Mouse (Mus musculus) cerebellum, adult 9-10 months (tissue): ENCODE data around the gene Ints1.
"Not testable (repeated sequence)": the region's sequence is repeated elsewhere in the genome, so short reads cannot be mapped to it uniquely, and the experiment has no call there.

ENCODE experiments used
- DNase-seq: peaks from one replicate; pipeline ENCODE4 v3.0.0; 2022

The Ints1 gene

DNA sequence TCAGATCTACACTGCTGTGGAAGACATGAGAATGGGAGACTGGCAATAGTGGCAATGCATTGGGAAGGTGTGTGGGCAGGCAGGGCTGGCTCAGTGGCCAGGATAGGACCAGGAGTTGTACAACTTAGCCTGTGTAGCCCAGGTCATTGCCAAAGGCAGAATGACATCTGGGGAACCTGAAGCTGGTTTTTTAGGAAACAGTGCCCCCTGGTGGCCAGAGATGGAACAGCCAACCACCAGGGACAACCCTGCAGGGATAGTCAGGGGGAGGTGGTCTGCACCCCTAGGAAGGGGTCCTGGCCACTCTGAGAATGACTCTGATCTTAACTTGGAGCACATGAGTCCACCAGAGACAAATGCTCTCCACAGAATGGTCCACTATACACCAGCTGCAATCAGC, 24.9 kb downstream of the Ints1 start:
- peak; percentile 67 for DNase-seq

DNA sequence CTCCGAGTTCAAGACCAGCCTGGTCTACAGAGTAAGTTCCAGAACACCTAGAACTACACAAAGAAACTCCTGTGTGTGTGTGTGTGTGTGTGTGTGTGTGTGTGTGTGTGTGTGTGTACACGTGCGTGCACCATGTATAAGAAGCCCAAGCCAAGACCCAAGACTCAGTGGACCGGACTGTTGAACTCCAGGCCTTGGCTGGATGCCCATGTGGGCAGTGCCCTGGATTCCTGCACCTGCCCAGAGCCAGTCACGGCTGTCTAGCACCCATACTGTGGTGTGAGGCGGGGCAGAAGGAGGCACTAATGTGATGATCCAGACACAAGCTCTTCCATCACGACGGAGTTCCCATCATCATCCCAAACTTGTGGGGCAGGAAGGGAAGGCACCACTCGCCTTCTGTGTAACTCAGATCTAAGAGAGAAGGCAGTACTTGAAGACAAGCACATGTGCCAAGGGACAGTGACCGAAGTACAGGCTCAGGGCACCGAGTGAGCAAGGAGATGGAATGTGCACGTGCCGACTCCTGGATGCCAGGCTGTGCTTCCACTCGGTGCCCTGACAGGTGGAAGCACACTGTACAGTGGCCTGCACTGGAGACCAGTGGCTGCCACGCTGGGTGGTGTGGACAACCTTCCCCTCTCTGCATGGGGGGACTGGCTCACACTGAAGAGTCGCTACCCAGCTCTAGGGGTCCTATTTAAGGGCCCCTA, 25.9 kb downstream of the Ints1 start:
- DNase-seq = no peak

DNA sequence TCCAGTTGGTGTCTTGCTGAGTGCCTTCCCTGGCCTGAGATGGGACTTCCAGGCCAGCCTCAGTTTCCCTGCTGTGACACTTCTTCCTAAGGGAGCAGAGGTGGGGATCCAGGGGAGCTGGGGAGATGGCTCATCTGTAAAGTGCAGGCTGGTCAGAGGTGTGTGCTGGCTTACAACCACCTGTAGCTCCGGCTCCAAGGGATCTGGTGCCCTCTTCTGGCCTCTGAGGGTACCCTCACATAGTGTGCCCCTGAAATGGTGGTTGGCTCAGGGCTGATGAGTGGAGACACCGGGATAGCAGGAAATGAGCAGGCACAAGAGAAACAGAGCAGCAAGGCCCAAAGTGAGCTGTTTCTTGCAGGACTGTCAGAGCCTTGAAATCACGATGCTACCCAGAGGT, 29.7 kb downstream of the Ints1 start:
- DNase-seq = peak; percentile 54

DNA sequence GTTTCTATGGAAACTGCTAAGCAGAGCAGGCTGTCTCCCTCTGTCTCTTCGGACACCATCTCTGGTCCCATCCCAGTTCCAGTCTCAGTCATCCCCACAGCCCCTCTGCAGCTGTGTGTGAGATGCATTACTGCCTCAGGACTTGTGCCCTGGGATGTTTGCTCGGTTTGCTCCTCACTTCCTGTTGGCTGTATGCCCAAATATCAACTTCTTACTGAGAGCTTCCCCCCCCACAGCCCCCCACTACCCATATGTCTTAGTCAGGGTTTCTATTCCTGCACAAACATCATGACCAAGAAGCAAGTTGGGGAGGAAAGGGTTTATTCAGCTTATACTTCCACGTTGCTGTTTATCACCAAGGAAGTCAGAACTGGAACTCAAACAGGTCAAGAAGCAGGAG, 32.8 kb downstream of the Ints1 start:
- not testable (repeated sequence) for DNase-seq

DNA sequence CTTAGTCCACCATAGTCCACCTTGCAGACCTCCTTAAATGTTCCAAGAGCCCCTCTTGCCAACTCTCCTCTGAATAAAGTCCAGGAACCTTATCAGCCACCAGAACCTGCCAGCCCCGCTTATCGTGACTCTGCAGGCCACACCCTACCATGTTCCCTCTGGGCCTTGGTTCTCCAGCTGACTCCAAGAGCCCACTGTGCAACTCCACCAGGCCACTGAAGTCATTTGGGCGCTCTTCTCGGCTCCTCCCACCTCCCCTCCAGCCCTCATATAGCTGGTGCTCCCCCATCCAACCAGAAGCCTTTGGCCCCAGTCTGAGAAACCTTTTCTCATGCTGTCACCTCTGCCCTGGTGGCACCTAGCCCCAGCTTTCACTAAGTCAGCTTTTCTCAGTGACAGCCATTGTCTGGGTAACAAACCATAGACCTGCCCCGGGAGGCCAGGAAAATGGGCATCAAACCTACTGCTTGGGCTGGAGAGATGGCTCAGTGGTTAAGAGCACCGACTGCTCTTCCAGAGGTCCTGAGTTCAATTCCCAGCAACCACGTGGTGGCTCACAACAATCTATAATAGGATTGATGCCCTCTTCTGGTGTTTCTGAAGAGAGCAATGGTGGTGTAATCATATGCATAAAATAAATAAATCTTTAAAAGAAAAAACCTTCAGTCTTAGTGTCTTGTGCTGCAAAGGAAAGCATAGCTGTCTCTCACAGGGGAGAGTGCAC, 36.7 kb downstream of the Ints1 start:
- DNase-seq = no peak

DNA sequence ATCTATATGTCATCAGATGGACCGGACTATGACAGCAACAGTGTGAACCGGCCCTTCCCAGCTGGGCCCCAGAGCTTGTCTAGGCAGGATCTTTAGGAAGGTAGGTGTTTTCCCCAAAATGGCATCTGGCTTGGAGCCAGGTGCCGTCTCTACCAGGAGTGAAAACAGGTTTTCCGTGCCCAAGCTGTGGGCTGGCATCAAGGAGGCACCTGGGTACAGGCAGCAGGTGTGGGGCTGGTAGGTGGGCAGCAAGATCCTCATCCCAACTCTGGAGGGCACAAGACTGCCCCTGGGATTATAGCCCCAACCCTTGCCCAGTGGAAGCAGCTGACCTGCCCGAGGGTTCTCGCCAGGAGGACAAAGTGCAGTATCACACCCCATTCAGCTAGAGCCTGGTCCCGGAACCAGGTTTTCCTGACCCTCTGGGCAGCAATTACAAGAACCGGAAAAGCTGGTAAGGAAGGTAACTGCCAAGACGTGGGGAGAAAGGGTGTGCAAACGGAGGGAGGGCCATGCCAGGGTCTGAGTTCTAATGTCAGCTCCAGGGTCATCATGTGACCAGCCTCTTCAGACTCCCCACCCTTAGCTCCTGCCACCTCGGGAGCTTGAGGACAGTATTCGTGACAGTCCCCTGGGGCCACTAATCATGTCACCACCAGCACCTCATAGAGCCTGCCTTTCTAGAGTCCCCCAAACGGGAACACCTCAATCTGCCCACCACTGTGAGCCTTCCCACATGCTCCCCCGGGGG, 37.5 kb downstream of the Ints1 start:
- DNase-seq = no peak

DNA sequence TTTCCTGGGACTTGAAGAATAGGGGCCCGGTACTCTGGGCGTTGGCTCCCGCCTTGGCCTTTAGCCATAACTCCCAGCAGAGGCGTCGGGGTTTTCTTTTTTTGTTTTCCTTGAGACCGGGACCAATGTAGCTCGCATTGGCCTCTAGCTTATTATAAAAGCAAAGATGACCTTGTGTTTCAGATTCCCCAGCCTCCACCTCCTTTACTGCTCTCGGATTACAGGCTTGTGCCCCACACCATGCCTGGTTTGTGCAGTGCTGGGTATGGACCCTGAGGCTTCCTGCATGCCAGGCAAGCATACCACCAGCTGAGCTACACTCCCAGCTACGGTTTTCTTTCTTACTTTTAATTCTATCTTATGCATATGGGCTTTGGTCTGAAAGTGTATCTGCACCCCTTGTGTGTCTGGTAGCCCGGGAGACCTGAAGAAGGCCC, 39.0 kb downstream of the Ints1 start:
- DNase-seq = no peak

DNA sequence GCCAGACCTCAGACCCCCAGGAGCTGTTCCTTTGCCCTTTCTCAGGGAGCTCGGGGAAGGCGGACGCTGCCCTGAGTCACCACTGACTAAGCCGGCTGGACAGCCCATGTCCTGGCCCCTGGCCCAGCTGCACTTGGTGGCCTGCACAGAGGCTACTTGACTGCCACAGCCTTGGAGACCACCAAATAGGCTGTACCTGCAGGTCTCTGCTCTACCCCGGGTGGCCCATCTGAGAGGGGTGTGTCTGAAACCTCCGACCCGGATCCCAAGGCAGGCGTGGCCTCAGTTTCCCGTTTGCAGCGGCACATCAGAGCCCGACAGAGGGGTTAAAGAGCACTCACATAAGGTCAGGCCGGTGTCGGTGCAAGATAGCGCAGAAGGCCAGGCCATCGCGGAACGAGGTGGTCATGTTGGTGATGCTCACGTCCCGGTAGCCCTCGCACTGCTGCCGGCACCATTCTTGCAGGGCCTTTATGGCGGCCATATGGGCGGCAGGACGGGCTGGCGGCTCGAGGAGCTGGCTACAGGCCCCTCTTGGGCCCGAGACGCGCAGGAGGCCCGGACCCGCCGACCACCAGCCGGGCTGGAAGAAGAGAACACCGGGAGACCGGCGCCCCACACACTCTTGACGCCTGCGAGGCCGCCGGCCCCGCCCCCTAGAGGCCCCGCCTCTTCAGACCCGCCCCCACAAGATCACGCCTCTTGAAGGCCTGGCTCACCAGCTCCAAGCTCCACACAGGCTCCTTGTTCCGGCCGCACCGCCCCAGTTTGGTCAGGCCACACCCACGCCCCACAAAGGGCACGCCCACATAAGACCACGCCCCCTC, 39.6 kb downstream of the Ints1 start, which contains the start of gene Micall2:
Micall2 (minus strand) TSS at position 660 of the 827 bp plus-strand sequence.
- DNase-seq = peak; percentile 82

DNA sequence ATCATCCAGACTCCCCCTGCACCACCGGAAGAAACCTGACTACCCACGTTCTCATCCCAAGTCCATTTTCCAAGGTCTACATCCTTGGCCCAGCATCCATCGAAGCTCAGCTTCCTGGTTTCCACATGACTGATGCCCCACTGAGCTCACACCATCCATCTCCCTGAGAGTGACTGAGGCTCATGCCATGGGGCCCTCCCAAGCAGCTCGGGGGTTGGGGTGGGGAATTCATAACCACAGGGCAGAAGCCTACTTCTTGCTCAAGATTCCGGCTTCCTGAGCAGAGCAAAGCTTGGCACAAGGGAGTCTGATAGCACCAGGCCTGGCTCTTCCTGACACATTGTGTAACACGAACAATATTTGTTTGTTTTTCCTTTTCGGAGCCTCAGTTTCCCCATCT, 40.7 kb downstream of the Ints1 start:
- no peak for DNase-seq

DNA sequence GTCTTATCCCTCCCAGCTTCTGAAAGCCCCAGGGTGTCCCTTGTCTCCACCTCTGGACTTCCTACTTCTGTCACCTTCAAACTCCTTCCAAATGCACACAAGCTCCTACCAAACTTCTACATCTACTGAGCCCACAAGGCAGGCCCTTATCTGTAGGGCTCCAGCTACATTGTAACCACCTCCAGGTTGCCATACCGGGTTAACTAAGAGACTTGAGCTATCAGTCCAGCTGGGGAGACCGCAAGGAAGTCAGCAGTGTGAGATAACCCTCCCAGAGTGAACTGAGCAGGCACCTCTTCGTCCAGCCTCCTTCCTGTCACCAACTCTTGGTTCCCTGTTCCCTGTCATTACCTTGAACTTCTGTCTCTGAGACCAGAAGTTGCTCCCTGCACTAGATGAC, 41.5 kb downstream of the Ints1 start:
- DNase-seq = no peak

DNA sequence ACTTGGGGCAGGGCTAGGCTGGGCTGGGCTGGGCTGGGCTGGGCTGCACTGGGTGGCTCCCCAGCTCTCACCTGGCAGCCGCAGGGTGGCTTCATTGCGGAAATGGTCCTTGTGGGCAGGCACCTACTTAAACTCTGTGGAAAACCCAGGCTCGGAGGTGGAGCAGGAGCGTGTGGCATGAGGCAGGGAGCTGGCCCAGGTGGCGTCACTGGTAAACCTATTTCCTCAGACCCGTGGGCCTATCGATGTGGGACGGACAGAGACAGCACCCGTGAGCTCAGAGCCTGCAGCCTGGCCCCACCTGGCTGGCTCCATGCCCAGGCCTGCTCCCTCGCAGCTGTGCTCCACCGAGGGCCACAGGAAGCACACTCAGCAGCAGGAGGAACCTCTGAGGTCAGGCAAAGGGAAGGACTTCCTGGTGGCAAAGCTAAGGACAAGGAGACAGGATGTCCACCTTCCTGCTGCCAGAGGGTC, 42.8 kb downstream of the Ints1 start:
- DNase-seq = no peak

DNA sequence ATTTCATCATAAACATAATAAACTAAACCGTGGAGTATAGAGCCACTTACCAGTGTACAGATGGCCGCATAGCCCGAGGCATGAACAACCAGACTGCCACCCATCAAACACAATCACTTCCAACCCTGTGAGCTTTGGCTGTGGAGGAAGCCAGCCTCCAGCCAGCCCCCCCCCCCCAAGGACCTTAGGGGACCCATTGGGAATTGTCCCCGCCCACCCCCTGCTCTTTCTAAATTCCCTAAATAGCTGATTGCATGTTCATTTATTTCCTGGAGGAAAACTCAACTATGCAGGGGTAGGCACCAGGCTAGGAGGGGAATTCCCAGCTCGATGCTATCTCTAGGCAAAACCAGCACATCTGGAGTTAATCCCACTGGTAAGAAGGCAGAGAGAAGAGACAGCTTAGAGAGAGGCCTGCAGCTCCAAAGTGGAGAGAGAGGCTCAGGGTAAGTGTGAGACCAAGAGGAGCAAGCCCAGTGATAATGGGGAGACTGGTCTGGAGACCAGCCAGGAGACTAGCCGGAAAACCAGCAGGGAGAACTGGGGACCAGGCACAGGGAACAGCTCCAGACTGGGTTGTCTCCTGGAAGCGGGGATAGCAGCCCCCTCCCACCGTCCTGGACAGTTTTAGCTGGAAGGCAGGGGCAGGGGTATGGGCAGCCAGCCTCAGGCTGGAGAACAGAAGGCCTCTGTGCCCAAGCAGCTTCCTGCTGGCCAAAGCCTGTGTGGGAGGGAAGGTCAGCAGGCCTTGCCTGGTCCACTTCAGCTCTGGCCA, 44.6 kb downstream of the Ints1 start:
- no peak for DNase-seq

DNA sequence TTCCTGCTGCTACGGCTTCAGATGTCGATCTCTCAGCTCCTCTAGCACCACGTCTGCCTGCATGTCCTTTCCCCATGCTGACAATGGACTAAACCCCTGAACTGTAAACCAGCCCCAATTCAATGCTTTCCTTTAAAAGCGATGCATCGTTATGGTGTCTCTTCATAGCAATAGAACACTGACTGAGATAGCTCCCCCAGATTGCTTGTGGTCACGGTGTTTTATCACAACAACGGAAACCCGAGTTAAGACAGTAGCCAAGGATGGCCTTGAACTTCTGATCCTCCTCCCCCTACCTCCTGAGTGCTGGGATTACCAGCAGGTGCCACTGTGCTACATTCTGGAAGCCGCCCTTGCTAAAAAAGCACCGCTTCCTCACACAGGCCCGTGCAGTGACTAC, 48.2 kb downstream of the Ints1 start:
- no peak for DNase-seq

DNA sequence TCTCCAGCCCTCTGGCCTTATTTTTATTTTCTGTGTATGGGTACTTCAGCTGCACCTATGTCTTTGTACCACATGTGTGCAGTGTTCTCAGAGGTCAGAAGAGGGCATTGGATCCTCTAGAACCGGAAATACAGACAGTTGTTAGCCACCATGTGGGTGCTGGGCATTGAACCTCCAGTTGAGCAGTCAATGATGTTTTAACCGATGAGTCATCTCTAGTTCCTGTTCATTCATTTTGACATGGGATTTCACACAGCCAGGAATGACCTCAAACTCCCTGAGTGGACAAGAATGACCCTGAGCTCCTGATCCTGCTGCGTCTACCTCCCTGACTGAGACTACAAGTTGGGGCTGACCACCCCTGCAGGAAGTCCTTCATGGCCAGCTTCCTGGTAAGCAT, 49.3 kb downstream of the Ints1 start:
- DNase-seq = no peak

DNA sequence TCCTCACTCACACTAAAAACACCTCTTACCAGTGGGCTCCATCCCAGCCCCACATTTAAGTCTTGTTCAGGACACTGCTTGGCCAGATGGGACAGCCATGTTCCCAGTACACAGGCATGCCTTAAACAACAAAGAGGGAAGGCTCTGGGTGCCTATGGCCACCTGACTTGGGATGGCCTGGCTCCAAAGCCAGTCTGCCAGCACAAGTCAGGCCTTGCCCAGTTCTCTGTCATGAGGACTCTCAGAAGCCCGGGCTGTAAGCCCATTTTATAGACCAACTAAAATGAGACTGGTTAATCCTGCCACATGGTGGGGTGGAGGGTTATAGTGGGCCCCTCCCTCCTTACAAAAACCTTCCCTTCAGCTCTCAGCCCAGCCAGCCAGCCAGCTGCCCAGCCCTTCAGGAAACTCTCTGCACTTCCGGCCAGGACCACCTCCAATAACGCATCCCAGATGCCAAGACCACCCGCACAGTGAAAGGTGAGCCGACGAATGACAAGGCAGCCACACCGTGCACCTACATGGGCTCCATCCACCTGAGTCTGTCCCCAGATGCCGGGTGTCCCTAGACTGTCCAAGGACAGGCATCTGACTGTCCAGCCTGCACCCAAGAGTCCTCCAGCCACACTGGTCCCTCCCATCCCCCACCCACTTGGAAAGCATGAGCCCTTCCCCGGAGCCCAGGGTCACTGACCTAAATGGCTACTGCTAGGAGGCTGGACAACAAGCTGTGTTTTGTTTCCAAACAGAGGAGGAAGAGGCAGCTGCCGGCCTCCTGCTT, 50.9 kb downstream of the Ints1 start:
- DNase-seq = no peak

DNA sequence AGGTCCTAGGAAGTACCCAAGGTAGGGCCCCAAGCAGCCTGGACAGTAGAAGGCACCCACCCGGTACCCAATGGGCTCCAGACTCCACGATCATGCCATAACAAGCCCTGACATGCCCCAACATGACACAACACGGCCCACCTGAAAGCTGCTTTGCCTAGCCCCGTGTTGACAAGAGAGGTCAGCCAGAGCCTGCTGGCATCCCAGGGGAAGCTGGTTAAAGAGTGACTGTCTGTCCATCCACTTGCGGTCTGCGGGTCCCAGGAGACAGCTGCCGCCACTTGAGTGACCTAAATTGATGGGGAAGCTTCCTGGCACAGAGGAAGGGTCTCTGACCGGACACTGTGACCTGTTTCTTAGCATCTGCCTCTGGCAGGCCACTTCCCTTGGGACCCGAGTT, 52.4 kb downstream of the Ints1 start:
- no peak for DNase-seq

DNA sequence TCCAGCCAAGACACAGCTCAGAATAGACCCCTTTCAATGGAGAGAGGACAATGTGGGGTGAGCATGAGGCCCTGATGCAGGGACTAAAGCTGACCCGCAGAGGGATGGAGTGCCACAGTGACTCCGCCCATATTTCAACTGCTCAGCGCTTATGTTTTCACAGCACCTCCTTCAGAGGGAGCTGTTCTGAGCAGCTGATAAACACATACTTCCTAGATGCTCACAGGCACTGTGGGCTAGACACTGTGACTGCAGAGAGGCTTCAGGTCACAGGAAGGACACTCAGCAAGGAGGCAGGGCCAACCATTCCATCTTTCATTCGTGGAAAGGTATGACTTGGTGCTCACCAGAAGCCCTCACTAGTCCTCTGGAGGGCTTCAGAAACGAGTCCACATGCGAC, 52.8 kb downstream of the Ints1 start:
- no peak for DNase-seq

DNA sequence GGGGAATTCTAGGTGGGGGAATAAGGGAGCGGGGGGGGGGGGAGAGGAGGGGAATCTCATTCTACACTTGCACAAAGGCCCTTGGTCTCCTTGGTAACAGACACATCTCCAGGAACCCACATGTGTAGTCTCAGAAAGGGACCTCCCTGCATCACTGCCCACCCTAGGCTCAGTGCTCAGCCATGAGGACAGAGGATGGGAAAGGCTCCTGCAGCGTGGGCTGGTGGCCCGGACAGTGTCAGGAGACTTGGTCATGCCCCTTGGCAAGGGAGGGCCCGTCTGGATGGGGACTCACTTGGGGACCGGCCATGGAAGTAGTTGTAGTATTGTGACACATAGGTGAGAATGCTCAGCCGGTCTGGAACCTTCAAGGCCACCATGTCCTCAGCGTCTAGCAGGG, 56.5 kb downstream of the Ints1 start:
- no peak for DNase-seq

DNA sequence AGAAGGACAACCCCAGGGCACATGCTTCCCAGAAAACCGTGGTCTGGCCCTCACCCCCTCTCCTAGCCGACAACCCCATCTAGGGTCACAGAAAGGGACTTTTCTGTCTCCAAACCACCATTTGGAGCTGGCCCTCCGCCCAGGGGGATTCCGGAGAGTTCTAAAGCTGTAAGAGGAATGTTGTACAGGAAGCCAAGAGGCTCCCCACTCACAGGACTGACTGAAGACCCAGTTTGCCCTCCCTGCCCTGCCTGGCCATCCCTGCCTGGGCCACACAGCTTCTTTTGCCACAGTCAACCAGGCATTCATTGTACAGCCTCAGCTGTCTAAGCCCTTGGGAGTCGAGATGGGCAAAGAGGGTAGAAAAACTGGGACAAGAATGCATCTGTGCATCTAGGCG, 56.9 kb downstream of the Ints1 start:
- no peak for DNase-seq

DNA sequence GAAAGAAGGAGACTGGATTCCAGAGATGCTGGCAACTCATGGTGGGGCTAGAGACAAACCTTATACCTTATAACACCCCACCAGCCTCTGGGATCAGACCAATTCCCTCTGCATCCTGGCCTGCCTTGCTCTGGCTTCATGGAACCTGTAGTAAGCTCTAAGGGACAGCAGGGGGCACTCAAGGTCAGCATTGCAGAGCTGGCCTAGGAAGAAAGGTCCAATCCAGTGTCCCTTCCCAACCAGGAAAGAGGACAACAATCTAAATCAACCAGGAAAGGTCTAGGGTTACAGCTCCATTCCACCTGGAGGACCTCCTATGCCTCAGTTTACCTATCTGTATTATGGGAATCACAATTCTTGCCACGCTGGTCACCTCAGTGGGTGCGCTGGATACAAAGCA, 57.8 kb downstream of the Ints1 start:
- DNase-seq = peak; percentile 68

DNA sequence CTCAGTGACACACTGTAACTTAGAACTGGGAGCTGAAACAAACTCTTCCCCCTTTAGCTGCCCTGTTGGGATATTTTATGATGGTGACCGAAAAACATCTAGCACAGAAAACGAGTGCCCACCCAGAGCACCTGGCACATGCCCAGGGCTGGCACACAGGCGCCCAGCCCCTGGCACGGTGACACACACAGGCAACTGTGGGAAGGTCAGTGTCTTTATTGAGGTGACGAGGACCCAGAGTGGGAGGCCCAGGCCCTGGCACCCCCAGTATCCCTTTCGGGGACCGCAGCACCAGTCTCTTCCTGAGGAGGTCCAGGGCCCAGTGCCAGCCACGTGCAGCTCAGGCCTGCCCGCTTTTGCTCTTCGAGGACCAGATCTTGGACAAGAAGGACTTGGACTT, 69.0 kb downstream of the Ints1 start:
- DNase-seq = no peak
